Mouse (Mus musculus) kidney, adult 8-10 months (tissue): ENCODE measurements around the gene Klhdc1.

Source experiments
- DNase-seq, 2 experiments: peaks; one replicate each; pipeline ENCODE4 v3.0.0; 2022

Klhdc1 gene

GRCm38 (mm10) chr12:69297411-69298150 is 56.6 kb downstream of the Klhdc1 start:
- DNase-seq, result no peak

- no peak for DNase-seq
Observed at GRCm38 (mm10) chr12:69298281-69298680, 57.3 kb downstream of the Klhdc1 start.

- peak; percentile 76 to 81 for DNase-seq
Observed at GRCm38 (mm10) chr12:69299231-69299630, 58.3 kb downstream of the Klhdc1 start.

GRCm38 (mm10) chr12:69299831-69300230 is 58.9 kb downstream of the Klhdc1 start:
- no peak for DNase-seq

GRCm38 (mm10) chr12:69300391-69300790 is 59.4 kb downstream of the Klhdc1 start:
- DNase-seq, result no peak

- DNase-seq, result no peak
Observed at GRCm38 (mm10) chr12:69302171-69302570, 61.2 kb downstream of the Klhdc1 start.

- DNase-seq, result no peak
Observed at GRCm38 (mm10) chr12:69304051-69304450, 63.1 kb downstream of the Klhdc1 start.

- DNase-seq, result no peak
Observed at GRCm38 (mm10) chr12:69306333-69306732, 65.4 kb downstream of the Klhdc1 start.

GRCm38 (mm10) chr12:69309659-69310058 is 68.7 kb downstream of the Klhdc1 start:
- DNase-seq, result no peak

GRCm38 (mm10) chr12:69318431-69318830 is 77.5 kb downstream of the Klhdc1 start:
- DNase-seq, result no peak

- no peak for DNase-seq
Observed at GRCm38 (mm10) chr12:69331187-69331586, 90.2 kb downstream of the Klhdc1 start.

GRCm38 (mm10) chr12:69332147-69332546 is 91.2 kb downstream of the Klhdc1 start:
- no peak for DNase-seq

GRCm38 (mm10) chr12:69333547-69333946 is 92.6 kb downstream of the Klhdc1 start:
- peak; percentile 9 to 30 for DNase-seq
